Mouse (Mus musculus) Muller cell, postnatal 12 days (primary cell): ENCODE results near the gene Nav2.

Experiments
- DNase-seq: peaks from one replicate; pipeline ENCODE4 v3.0.0-alpha.2; 2015; ENCODE audit errors: inconsistent ontology term

Gene Nav2

DNA sequence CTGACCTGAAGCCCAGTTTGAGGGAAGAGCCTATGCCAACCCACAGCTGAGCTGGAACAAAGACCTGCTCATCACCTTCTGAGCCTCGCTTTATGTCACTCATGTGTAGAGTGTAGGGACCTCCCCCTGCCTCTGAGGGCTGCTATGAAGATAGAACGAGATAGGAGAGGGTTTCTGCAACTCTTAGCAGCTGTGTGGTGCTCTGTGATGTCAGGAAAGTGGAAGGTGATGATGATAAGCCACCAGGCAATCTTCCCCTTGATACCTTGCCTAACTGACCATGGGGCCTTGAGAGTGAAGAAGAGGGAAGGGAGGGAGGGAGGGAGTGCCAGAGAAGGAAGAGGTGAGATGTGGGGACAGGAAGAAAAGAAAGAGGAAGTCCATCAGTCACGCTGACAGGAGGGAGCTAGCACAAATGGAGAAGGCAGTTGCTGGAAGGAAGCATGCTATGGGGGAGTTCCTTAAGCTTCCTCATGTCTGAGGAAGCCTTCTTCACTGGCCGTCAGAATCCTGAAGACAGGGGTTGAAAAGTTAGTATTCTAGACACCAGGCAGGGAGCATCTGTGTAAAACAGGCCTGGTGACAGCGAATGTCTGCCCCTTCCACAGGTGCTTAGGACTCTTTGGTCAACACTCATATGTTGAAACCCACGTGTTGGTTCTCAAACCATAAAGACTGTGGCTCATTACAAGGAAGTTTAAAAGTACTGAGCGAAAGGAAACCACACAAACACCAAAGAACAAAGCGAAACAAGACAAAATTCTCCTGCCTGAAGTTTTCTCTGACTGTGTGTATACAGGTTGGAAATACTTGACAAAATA, at the start of gene Nav2:
Gene Nav2, plus strand, starts transcription at position 196 of the 821 bp plus-strand sequence.
- no peak for DNase-seq

- DNase-seq, result no peak
Observed at GRCm38 (mm10) chr7:48859362-48859761, 49.2 kb upstream of the Nav2 start.

- DNase-seq, result peak; percentile 20
Observed at GRCm38 (mm10) chr7:48860948-48861347, 47.6 kb upstream of the Nav2 start.

DNA sequence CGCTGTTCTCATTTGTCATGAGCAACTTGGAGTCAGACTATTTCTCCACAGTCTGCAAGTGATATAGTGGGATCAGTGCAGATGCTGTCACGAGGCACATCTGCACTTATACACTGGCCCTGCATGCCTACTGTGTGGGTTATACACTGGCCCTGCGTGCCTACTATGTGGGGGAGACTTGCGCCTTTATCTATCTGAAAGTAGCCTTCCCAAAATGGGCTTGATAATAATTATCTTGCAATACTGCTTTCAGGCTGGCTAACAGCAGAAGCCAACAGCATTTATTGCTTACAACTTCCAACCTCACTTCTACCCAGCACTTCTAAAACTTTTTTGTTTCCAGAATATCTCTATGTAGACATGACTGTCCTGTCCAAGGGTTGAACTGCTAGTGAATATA, 46.7 kb upstream of the Nav2 start:
- no peak for DNase-seq

DNA sequence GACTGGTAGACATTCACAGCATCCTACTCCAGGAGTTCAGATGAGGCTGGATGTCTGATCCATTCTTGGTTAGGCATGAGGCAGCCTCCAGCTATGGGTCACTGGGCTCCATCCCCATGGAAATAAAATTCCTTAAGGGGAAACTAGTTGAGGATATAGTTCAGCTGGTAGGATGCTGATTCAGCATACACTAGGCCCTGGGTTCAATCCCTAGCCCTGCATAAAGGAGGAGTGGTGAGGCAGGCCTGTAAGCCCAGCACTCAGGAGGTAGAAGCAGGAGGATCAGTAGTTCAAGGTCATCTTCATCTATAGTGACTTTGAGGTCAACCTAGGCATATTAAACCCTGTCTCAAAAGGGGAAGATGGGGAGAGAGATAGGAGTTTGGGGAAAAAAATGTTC, 44.3 kb upstream of the Nav2 start:
- no peak for DNase-seq

GRCm38 (mm10) chr7:48864671-48865458, 43.7 kb upstream of the Nav2 start:
- no peak for DNase-seq

- no peak for DNase-seq
Observed at GRCm38 (mm10) chr7:48867576-48867975, 40.9 kb upstream of the Nav2 start.

DNA sequence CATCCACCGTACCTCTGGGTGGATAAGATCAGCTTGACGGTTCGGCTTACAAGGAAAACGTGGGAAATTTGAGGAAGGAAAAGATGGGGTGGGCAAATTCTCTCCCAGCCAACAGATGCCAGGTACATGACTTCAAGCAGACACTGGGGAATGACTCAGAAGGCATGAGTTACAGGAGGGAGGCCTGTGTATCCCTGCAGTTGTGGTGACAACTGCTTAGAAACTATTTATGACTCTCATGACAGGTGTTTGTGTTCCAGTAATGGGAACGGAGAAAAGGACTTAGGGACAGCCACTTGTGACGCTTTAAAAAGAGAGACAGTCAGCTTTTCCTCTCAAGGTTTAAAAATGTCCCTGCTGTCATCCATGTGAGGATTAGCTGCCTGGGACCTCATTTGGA, 38.4 kb upstream of the Nav2 start:
- no peak for DNase-seq

GRCm38 (mm10) chr7:48870579-48871180, 37.8 kb upstream of the Nav2 start:
- DNase-seq, result no peak

GRCm38 (mm10) chr7:48871292-48871691, 37.2 kb upstream of the Nav2 start:
- no peak for DNase-seq

- no peak for DNase-seq
Observed at GRCm38 (mm10) chr7:48875096-48875495, 33.4 kb upstream of the Nav2 start.

DNA sequence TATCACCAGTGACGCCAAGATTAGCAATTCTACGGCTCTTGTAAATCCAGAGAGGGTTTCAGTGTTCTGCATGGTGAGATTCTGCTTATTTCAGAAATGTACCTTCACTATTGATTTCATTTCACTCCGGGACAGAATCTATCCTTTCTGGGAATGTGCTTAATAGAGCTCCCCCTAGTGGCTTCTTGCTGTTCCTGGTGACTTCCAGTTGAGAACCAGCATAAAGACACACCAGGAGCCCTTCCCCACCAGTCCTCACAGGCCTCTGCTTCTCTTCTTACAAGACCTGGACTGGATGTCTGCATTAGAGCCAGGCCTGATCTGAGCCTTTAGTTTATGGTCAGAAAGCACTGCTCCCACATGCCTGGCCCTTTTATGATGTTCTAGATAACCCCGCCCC, 32.0 kb upstream of the Nav2 start:
- peak; percentile 64 for DNase-seq

DNA sequence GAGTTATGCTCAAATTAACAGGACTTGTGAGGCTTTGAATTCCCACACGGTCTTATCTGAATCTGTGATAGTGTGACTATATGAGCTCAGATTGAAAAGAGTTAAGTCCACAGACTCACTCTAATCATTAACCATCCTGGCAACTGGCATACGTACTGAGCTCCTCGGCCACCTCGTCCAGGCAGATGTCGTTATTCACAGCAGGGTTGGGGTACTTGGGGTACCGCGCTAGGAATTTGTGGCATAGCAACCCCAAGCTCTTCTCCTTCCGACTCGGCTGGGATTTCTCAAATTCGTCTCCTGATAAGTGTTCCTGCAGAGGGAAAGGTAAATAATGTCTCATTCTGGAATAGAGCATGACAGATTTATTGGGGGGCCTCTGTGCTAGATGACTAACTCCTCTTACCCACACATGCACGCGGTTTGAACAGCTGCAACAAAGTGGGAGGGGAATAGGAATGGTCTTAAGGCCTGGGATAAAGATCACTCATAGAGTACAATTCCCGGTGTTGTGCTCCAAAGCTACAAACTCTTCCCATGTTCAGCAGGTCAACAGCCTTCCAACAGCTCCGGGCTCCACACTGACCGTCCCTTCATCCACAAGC, 30.6 kb upstream of the Nav2 start:
- no peak for DNase-seq

DNA sequence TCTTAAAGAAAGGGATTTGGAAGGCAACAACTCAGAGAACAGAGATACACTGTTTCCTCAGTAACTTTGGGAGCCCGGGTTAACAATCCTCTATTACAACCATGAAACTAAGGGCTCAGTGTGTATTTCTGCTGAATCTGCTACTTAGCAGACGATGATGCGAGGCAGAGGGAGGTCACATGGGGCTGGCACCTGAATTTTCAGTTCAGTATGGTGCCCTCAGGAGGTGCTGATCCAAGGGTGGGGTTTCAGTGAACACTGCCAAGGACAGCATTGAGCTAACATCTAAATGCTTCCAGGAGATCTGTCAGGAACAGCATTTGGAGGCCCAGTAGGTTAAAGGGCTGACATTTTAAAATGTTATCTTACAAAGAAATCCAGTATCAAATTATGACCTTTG, 28.9 kb upstream of the Nav2 start:
- DNase-seq, result no peak

GRCm38 (mm10) chr7:48880591-48881481, 27.7 kb upstream of the Nav2 start:
- peak; percentile 99 for DNase-seq

GRCm38 (mm10) chr7:48881486-48881885, 27.0 kb upstream of the Nav2 start, which contains the start of gene E2f8:
TSS of gene E2f8 (minus strand) at chr7:48881596.
- DNase-seq, result peak; percentile 86

- no peak for DNase-seq
Observed at GRCm38 (mm10) chr7:48881971-48882609, 26.4 kb upstream of the Nav2 start.

GRCm38 (mm10) chr7:48883525-48884265, 24.8 kb upstream of the Nav2 start:
- DNase-seq, result no peak

- no peak for DNase-seq
Observed at GRCm38 (mm10) chr7:48884266-48884611, 24.3 kb upstream of the Nav2 start.

GRCm38 (mm10) chr7:48887973-48888372, 20.5 kb upstream of the Nav2 start:
- DNase-seq, result peak; percentile 81
